Mouse (Mus musculus): ENCODE results near the gene Trpm8. TPM values are rescaled to one million over a fixed set of nuclear protein-coding genes. Genes with fewer than 3 reads are reported as not detected.
A peak's percentile ranks its signal among the peaks of the same experiment; 100 is the strongest.

The Trpm8 gene
- polyA plus RNA-seq, 1 experiment from 2014 or later = not detected

DNA sequence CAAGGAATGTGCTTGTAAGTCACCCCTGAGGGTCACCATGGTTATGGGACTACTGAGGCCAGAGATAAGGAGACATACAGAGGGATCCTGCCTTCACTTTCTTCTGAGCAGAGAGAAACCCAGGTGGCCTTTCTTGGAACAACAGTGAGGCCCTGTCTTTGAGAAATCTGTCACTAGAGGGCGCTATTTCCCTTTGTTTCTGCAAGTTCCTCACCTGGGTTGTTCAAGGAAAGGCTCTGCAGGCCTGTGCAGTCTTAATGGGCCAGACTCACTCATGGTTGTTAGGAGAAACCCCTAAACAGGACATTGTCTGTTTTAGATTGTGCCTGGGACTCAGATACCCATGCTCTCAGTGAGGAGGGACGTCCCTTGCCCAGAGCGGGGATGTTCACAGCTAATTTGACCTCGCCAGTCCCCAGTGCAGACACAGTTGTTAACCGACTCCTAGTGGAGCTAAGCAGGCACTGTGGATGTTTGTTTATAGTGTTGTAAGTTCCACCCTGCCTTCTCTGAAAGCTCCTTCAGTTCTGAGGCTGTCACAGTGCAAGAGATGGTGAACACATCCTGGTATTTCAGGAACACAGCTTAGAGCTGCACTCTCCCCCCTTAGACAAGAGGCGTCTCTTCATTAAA is 80.1 kb downstream of the Trpm8 start:
- H3K27ac ChIP-seq (ENCODE audit: low read depth, low read length) = no peak overlapping the region
- ATAC-seq = peak; percentile 78
- 59% methylated on average over 6 of the region's 6 CpGs for WGBS

DNA sequence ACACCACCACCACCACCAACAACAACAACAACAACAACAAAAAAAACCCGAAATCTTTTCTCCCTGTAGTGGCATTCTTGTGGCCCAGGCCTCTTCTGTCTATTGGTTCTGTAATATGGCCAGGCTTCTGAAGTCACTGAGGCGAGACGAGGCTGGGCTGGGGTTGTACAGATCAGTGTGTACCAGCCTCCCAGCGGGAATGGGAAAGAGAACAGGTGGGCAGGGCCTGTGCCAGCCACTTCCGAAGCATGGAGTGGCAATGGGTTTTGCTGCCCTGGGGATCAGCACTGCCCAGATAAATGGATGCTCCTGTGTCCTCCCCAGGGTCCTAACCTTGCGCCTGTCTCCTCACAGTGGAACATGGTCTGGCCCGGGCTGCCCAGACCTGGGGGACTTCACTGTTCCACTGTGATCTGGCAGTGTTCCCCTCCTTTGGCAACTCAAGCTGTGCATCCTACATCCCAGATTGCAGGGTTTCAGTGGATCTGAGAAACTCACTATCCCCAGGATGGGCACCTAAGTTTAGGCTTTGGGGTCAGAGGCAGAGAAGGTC is 80.7 kb downstream of the Trpm8 start:
- no peaks in the 10 kb centered on the region for H3K9me3 ChIP-seq (ENCODE audit: control insufficient read depth)
- no peak overlapping the region for H3K9ac ChIP-seq (ENCODE audit: low read depth, low read length)
- no peak overlapping the region for H3K27ac ChIP-seq (ENCODE audit: low read depth, low read length)
- no peaks in the 10 kb centered on the region for H3K36me3 ChIP-seq (ENCODE audit: control insufficient read depth, insufficient read depth)
- no peak for TF ChIP-seq CTCF (IDR thresholded peaks at IDR 0.05; ENCODE audit: low read depth)
- no peaks in the 10 kb centered on the region for H3K4me1 ChIP-seq (replicated peaks; ENCODE audit: control insufficient read depth, insufficient read depth, low read length)
- ATAC-seq = no peak
- H3K4me3 ChIP-seq (ENCODE audit: low read depth, low read length) = no peak overlapping the region
- 84% methylated on average over 7 of the region's 7 CpGs for WGBS
- H3K27me3 ChIP-seq (replicated peaks; ENCODE audit: control insufficient read depth, insufficient read depth, low read length) = no peaks in the 10 kb centered on the region
- H3K4me2 ChIP-seq (replicated peaks; ENCODE audit: low read depth) = no peak overlapping the region

More for the DNA sequence above, 80.1 kb downstream of the Trpm8 start:
- no peaks in the 10 kb centered on the region for H3K36me3 ChIP-seq (ENCODE audit: control insufficient read depth, insufficient read depth)
- H3K9me3 ChIP-seq (ENCODE audit: control insufficient read depth) = no peaks in the 10 kb centered on the region
- TF ChIP-seq CTCF (IDR thresholded peaks at IDR 0.05; ENCODE audit: low read depth) = peak; percentile 89
- H3K27me3 ChIP-seq (replicated peaks; ENCODE audit: control insufficient read depth, insufficient read depth, low read length) = no peaks in the 10 kb centered on the region
- H3K4me3 ChIP-seq (ENCODE audit: low read depth, low read length) = no peak overlapping the region
- H3K4me2 ChIP-seq (replicated peaks; ENCODE audit: low read depth) = no peak overlapping the region
- no peaks in the 10 kb centered on the region for H3K4me1 ChIP-seq (replicated peaks; ENCODE audit: control insufficient read depth, insufficient read depth, low read length)
- no peak overlapping the region for H3K9ac ChIP-seq (ENCODE audit: low read depth, low read length)

DNA sequence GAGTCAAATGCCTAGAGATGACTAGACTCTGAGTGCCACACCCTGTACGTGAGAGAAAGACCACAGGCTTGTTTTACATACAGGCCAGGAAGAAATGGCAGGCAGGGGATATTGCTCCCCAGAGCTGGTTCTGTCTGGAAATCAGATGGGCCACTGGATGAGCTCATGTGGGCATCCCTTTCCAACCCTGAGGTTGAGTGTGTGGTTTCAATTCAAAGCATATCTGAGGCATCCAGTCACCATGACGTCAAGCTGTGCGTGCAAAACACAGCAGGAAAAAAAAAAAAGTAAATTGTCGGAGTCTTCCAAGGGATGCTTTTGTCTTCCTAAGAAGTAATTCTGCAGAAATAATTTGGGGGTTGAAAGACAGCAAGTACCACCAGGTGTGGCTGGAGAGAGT is 83.6 kb downstream of the Trpm8 start:
- WGBS = 83% methylated on average over 4 of the region's 4 CpGs
- H3K36me3 ChIP-seq (ENCODE audit: control insufficient read depth, insufficient read depth) = no peaks in the 10 kb centered on the region
- no peak overlapping the region for H3K4me2 ChIP-seq (replicated peaks; ENCODE audit: low read depth)
- H3K27me3 ChIP-seq (replicated peaks; ENCODE audit: control insufficient read depth, insufficient read depth, low read length) = no peaks in the 10 kb centered on the region
- H3K9ac ChIP-seq (ENCODE audit: low read depth, low read length) = no peak overlapping the region
- no peak for TF ChIP-seq CTCF (IDR thresholded peaks at IDR 0.05; ENCODE audit: low read depth)
- H3K27ac ChIP-seq (ENCODE audit: low read depth, low read length) = no peak overlapping the region
- no peaks in the 10 kb centered on the region for H3K4me1 ChIP-seq (replicated peaks; ENCODE audit: control insufficient read depth, insufficient read depth, low read length)
- H3K9me3 ChIP-seq (ENCODE audit: control insufficient read depth) = no peaks in the 10 kb centered on the region
- no peak overlapping the region for H3K4me3 ChIP-seq (ENCODE audit: low read depth, low read length)
- no peak for ATAC-seq

DNA sequence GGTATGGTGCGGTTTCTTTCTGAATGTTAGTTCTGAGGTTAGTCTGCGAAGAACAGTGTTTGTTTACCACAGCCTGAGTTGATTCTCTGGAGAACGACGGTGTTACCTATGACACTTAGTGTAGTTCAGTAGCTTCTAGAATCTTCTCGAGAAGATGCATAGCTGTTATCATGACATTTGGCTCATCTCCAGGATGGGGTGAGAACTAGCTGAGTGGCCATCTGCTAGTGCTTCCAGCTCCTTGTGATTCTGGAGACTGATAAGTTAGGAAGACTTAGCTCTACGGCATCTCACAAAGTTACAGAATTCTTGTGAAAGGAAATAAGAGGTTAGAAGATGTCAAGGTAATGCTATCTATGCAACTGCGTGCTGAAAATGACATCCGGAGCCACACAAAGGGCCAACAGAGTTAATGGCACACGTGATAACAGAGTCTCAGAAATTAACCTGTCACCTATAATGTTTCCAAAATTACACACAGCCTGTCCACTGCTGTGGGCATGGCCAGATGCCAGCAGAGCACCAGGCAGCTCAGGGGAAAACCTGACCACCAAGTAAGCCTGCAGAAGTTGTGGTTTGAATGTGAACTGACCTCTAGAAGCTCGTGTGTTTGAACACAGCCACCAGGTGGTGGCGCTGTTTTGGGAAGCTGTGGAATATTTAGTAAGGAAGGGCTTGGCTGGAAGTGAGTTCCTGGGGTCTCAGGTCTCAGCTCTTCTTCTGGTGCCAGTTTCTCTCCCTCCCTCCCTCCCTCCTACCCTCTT is 89.6 kb downstream of the Trpm8 start:
- Histone ChIP-seq H3K27ac (ENCODE audit: low read depth, low read length) (no peak overlapping the region), H3K4me1 (replicated peaks; ENCODE audit: control insufficient read depth, insufficient read depth, low read length) (no peaks in the 10 kb centered on the region), H3K36me3 (ENCODE audit: control insufficient read depth, insufficient read depth) (no peaks in the 10 kb centered on the region), H3K9me3 (ENCODE audit: control insufficient read depth) (no peaks in the 10 kb centered on the region), H3K9ac (ENCODE audit: low read depth, low read length) (no peak overlapping the region), H3K27me3 (replicated peaks; ENCODE audit: control insufficient read depth, insufficient read depth, low read length) (no peaks in the 10 kb centered on the region), H3K4me2 (replicated peaks; ENCODE audit: low read depth) (no peak overlapping the region), H3K4me3 (ENCODE audit: low read depth, low read length) (no peak overlapping the region)
- peak; percentile 50 for TF ChIP-seq CTCF (IDR thresholded peaks at IDR 0.05; ENCODE audit: low read depth)
- 75% methylated on average over 11 of the region's 11 CpGs for WGBS
- ATAC-seq = no peak

DNA sequence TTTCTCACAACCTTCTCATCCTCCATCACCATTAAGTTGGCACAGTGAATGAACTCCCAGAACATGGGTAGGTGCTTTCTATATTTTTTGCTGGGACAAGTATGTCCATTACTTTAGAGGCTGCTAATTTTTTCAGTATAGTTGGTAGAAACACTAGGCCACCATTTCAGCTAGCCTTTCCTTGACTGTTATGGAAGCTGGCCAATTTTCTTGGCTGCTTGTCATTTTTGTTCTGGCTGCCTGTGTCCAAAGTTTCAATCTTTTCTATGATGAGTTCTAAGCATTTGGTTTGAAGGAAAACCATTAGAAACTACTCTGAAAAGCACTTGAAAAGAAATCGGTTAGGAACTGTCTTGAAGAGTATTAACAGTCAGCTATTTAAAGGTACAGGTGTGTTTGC is 101.0 kb downstream of the Trpm8 start:
- H3K9ac ChIP-seq (ENCODE audit: low read depth, low read length) = no peak overlapping the region
- H3K27ac ChIP-seq (ENCODE audit: low read depth, low read length) = no peak overlapping the region
- no peaks in the 10 kb centered on the region for H3K4me1 ChIP-seq (replicated peaks; ENCODE audit: control insufficient read depth, insufficient read depth, low read length)
- no peak for ATAC-seq
- no peaks in the 10 kb centered on the region for H3K27me3 ChIP-seq (replicated peaks; ENCODE audit: control insufficient read depth, insufficient read depth, low read length)
- no peaks in the 10 kb centered on the region for H3K36me3 ChIP-seq (ENCODE audit: control insufficient read depth, insufficient read depth)
- 88% methylated on average over 1 of the region's 1 CpGs for WGBS
- H3K4me2 ChIP-seq (replicated peaks; ENCODE audit: low read depth) = no peak overlapping the region
- no peak overlapping the region for H3K4me3 ChIP-seq (ENCODE audit: low read depth, low read length)
- no peaks in the 10 kb centered on the region for H3K9me3 ChIP-seq (ENCODE audit: control insufficient read depth)
- TF ChIP-seq CTCF (IDR thresholded peaks at IDR 0.05; ENCODE audit: low read depth) = no peak

DNA sequence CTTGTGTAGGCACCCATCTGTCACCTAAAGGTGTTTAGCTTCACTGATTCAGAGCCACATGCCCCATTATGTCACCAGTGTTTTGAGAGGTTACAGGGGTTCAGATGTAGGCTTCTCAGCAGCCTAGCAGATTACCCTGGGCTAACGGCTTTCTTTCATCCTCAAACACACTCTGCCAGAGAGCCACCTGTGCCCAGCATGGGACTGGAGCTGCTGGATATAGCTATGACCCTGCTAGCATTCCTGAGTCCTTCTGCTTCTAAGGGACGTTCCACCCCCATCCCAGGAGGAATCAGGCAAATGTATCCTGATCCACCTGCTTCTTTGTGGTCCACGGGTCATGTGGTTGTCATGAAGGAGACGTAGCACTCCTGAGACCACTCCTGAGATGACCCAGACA is 114.2 kb downstream of the Trpm8 start:
- Histone ChIP-seq H3K9me3 (ENCODE audit: control insufficient read depth) (no peaks in the 10 kb centered on the region), H3K4me1 (replicated peaks; ENCODE audit: control insufficient read depth, insufficient read depth, low read length) (no peaks in the 10 kb centered on the region), H3K4me3 (ENCODE audit: low read depth, low read length) (no peak overlapping the region), H3K27ac (ENCODE audit: low read depth, low read length) (no peak overlapping the region), H3K36me3 (ENCODE audit: control insufficient read depth, insufficient read depth) (no peaks in the 10 kb centered on the region), H3K4me2 (replicated peaks; ENCODE audit: low read depth) (no peak overlapping the region), H3K9ac (ENCODE audit: low read depth, low read length) (no peak overlapping the region), H3K27me3 (replicated peaks; ENCODE audit: control insufficient read depth, insufficient read depth, low read length) (no peaks in the 10 kb centered on the region)
- no peak for TF ChIP-seq CTCF (IDR thresholded peaks at IDR 0.05; ENCODE audit: low read depth)
- ATAC-seq = no peak
- WGBS = 84% methylated on average over 4 of the region's 4 CpGs
